Mouse (Mus musculus) cerebellum, adult (tissue): ENCODE data around the gene Bnipl.

Source experiments
- ATAC-seq: cut with Nextera tagmentation; 2 replicates; pipeline ENCODE4 v1.9.2; 2017; ENCODE audit warnings: mild to moderate bottlenecking, moderate library complexity, mixed read lengths; ENCODE audit not compliant: insufficient number of reproducible peaks, low FRiP score, low TSS enrichment

The Bnipl gene

GRCm38 (mm10) chr3:95240900-95241299 is 10.1 kb downstream of the Bnipl start:
- ATAC-seq: no peak

GRCm38 (mm10) chr3:95239971-95240370 is 11.0 kb downstream of the Bnipl start:
- no peak for ATAC-seq

- no peak for ATAC-seq
Measured at GRCm38 (mm10) chr3:95239022-95239421, 12.0 kb downstream of the Bnipl start.

- no peak for ATAC-seq
Measured at GRCm38 (mm10) chr3:95237541-95238099, 13.4 kb downstream of the Bnipl start.

- no peak for ATAC-seq
Measured at GRCm38 (mm10) chr3:95235386-95236301, 15.3 kb downstream of the Bnipl start.

GRCm38 (mm10) chr3:95233303-95233980 is 17.6 kb downstream of the Bnipl start:
- ATAC-seq: no peak

GRCm38 (mm10) chr3:95232771-95233170 is 18.2 kb downstream of the Bnipl start:
- no peak for ATAC-seq

- ATAC-seq: no peak
Measured at GRCm38 (mm10) chr3:95231298-95232221, 19.4 kb downstream of the Bnipl start, which contains the start of gene Mllt11. Gene Mllt11, minus strand, starts transcription at chr3:95232171.

GRCm38 (mm10) chr3:95230495-95231297 is 20.3 kb downstream of the Bnipl start:
- ATAC-seq: no peak

GRCm38 (mm10) chr3:95229781-95230494 is 21.1 kb downstream of the Bnipl start:
- ATAC-seq: no peak

- peak; percentile 8; the same call in 1 of the 2 replicates for ATAC-seq
Measured at GRCm38 (mm10) chr3:95228894-95229780, 21.9 kb downstream of the Bnipl start.

GRCm38 (mm10) chr3:95228148-95228893 is 22.7 kb downstream of the Bnipl start, which contains the start of gene Cdc42se1:
Gene Cdc42se1, plus strand, starts transcription at chr3:95228732.
- ATAC-seq: peak; percentile 83

GRCm38 (mm10) chr3:95227214-95227613 is 23.8 kb downstream of the Bnipl start:
- ATAC-seq: no peak

GRCm38 (mm10) chr3:95224295-95224694 is 26.7 kb downstream of the Bnipl start:
- ATAC-seq: no peak

- no peak for ATAC-seq
Measured at GRCm38 (mm10) chr3:95223041-95223440, 28.0 kb downstream of the Bnipl start.

- ATAC-seq: no peak
Measured at GRCm38 (mm10) chr3:95218466-95219137, 32.4 kb downstream of the Bnipl start.
